Mouse (Mus musculus): ENCODE results near the gene Tmem151a.
"Not testable (repeated sequence)": the region's sequence is repeated elsewhere in the genome, so short reads cannot be mapped to it uniquely, and the experiment has no call there.

DNA sequence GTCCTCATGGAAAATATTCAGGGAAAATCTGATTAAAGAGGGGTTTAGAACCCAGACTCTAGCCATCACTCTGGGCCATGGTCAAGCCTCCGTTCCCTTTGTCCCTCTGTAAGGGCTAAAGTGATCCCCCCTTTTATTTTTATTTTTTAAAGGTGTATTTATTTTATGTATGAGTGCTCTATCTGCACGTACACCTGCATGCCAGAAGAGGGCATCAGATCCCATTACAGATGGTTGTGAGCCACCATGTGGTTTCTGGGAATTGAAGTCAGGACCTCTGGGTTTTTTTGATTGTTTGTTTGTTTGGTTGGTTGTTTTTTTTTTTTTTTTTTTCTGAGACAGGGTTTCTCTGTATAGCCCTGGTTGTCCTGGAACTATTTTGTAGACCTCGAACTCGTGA lies 1.2 kb upstream of the Tmem151a start:
- TF ChIP-seq POLR2A (IDR thresholded peaks at IDR 0.05; ENCODE audit: low read depth, low read length); CTCF (IDR thresholded peaks at IDR 0.05; ENCODE audit: extremely low read depth, insufficient read depth, insufficient read length, insufficient replicate concordance): not testable (repeated sequence)

Data from spleen, adult 2 months (tissue).